Mouse (Mus musculus) embryo, embryonic 11 days (tissue): ENCODE measurements around the gene Sec24c.

Experiments
- DNase-seq: peaks from one replicate; pipeline ENCODE4 v3.0.0-alpha.2; 2015

Sec24c gene

DNA sequence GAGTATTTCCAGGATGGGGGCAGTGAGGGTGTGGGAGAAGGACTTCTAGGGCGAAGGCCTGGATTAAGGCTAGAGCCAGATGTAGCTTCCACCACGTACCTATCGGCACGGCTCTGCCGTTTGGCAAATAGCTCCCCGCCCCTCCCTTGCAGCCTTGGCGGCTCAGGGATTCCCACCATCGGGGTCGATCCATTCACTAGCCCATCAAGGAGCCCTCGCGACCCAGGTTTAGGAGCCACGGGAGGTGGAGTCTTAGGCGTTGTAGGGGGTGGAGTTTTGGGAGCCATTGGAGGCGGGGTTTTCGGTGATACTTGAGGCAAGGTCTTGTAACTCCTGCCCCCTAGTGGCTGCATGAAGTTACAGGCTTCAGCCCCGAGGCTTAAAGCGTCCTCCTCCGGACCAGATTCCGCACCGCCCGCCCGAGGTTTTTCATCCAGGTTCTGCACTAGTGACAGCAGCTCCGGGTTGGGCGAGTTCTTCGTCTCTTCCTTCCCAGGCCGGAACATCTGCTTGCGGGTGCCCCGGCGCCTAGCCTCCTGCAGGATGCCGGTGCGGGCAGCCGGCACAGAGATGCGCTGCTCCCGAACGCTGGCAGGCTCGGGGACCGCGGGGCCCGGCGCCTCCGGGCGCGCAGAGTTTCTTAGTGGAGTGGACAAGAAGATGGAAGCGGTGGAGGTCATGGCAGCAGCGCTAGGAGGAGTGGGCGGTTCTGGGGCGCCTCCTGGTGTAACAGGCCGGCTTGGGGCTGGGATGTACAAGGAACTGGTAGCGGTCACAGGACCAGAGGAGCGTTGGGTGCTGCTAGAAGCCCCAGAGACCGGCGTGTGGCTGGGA is 13.1 kb upstream of the Sec24c start:
- DNase-seq, result peak; percentile 99

DNA sequence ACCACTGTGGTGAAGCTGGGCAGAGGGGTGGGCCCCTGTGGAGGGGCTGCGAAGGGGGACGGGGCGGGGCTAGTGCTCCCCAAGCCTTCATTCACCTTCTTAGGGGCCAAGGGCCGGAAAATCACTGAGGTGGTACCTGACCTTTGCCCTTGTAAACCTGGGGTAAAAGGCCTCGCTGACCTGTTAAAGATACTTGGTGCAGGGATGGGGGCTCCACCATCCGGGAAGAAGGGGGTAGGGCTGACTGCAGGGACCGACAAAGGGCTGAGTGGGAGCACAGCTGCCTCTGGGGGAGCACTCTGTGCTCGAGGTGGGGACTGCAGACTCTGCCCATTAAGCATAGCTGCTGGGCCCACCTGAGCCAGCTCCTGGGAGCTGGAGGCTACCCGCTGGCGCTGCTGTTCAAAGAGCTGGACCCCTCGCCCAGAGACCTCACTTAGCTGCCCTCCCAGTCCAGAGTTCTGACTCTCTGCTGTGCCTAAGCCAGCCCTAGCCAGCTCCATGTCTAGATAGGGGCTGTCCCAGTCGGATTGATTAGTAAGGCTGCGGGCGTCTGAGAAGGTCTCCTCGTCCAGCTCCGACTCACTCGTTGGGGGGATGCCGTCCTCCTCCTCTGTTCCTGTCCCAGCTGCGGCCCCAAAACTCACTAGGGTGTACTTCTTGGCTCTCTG is 12.3 kb upstream of the Sec24c start:
- DNase-seq, result peak; percentile 47

DNA sequence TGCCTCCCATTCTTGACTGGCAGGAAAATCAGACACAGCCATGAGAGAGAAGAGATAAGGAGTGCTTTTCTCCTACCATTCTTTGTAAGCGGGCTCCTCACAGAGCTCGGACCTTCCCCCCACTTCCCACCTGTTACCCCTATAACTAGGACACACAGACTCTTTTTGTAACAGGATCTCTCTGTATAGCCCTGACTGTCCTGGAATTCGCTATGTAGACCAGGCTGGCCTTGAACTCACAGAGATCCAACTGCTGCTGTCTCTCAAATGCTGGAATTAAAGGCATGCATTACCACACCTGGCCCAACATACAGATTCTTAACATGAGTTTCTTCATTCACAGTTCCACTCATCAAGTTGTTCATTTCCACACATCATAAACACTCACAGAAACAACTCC is 11.4 kb upstream of the Sec24c start:
- DNase-seq, result no peak

GRCm38 (mm10) chr14:20663601-20664000 is 10.5 kb upstream of the Sec24c start:
- no peak for DNase-seq

GRCm38 (mm10) chr14:20664436-20664835 is 9.7 kb upstream of the Sec24c start:
- DNase-seq, result no peak

DNA sequence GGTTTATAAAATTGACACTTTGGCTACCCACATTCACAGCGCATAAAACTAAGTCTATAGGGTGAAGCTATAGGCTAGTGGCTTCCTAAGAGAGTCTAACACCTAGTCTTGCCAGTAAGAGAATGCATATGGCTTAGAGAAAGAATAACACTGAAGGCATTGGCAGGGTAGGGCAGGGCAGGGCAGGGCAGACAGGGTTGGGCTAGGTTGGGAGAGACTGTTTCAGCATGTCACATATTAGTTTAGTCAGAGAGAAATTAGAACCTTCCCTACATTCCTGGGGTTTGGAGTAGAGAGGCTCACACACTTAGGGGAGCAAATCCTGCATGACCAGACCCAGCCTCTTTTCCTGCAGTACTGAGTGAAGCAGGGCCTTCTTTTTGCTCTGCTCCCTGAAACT is 6.6 kb upstream of the Sec24c start:
- DNase-seq, result no peak

DNA sequence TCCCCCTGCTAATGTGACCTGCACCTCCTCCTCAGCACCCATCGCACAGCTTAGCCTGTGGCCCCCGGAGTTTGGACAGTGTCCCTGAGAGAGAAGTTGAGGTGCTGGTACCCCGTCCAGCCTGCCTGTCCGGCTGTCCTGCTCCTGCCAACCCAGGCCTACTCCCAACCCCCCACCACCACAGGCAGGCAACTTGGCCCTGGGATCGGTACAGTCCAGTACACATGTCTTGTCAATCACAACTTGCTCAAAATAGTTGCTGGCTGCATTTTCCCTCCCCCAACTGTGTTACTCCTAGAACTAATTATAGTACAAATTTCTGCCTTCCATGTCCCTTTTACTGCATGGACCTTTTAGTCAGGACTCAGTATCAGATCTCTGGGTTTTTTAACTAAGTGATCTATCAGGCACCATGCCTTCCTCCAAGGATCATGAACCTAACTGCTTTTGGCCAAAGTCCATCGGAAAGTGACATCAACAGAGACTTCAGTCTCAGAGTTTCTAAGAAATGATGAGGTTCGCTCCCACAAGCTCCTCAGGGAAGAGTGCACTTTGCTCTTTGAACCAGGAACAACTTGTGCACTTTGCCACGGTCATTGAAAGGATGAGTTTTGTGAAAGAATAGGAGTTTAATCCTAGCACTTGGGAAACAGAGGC is 5.8 kb upstream of the Sec24c start, which contains the start of gene Synpo2l:
Gene Synpo2l (minus strand): TSS at position 201 of the 657 bp plus-strand sequence.
- DNase-seq, result no peak

- DNase-seq, result no peak
These were observed 1.1 kb upstream of the Sec24c start for GRCm38 (mm10) chr14:20672990-20673389.

DNA sequence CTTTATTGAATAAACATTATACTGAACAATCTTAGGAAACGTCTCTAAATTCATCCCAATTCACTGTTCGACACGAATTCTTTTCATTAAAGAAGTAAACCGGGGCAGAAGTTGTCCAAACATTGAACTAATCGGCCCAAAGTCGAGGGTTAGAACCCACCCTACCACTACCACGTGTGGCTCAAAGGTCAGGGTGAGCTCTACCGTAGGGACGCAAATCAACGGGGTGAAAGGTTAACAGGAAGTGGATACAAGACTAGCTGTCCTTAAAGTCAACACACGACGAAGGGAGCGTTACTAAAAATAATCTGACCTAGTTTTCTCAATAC is 409 bp upstream of the Sec24c start:
- no peak for DNase-seq

DNA sequence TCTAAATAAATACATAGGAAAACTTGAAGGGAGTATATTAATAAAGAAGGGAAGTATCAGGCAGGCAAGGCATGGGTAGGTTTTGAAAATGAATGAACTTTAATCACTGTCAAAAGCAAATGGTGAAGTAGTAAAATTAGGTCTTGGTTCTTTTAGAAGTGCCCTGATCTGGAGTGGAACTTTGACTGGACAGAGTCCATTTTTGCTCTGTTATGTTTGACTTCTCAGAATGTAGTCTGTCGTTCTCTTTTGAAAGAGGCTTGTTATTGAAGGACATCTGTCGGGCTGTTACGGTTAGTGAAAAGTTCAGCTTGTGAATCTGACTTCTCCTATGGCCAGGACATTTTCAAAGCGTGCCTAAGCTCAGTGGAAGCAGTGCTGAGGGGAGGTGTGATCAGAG is 3.8 kb downstream of the Sec24c start:
- DNase-seq, result no peak

DNA sequence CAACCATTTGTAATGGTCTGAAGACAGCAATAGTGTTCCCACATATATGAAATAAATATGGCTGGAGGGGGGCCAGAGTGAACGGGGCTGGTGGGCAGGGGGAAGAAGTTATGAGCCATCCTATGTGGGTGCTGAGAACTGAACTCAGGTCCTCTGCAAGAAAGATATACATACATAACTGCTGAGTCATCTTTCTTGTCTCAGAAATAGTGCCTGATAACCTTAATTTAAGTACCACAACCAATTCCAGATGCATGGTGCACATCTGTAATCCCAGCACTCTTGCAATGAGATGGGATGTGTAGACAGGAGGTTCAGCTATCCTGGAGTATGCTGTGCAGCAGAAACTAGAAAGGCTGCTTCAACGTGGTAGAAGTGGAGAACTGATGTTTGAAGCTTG is 7.6 kb downstream of the Sec24c start:
- no peak for DNase-seq

DNA sequence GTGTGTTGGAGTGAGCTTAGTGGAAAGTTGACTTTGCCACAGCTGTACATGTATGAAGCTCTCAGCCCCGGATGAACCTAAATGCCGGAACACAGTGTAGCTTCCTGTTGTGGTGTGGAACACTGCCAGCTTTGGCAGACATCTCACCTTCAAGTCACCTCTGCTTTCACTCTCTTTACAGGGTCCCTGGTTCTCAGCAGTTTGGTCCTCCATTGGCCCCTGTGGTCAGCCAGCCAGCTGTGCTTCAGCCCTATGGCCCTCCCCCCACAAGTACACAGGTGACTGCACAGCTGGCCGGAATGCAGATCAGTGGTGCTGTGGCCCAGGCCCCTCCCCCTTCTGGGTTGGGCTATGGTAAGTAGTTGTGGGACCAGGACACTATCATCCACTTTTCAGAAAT is 8.4 kb downstream of the Sec24c start:
- DNase-seq, result no peak

DNA sequence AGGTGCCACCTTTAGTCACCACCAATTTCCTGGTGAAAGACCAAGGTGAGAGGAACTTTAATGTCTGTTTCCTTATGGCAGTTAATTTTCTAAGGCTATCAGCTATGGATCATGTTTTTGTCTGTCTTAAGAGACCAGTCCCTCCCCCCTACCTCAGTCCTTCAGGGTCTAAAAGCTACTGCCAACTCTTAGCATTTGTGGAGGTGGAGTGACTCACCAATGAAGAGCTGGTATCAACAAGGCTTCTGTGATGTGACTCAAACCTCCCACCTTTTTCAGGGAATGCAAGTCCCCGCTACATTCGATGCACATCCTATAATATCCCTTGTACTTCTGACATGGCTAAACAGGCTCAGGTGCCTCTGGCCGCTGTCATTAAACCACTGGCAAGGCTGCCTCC is 12.5 kb downstream of the Sec24c start:
- DNase-seq, result no peak

DNA sequence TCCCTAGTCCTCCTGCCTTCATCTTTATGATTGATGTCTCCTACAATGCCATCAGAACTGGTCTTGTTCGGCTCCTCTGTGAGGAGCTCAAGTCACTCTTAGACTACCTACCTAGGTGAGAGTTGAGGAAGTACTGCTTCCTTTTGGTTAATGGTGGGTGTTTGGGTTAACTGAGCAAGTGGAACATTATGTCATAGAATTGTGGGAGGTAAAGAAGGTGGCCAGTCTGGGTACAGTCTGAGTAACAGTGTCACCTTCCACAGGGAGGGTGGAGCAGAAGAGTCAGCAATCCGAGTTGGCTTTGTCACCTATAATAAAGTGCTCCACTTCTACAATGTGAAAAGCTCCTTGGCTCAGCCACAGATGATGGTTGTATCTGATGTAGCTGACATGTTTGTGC is 14.9 kb downstream of the Sec24c start:
- no peak for DNase-seq

- no peak for DNase-seq
These were observed 17.7 kb downstream of the Sec24c start for GRCm38 (mm10) chr14:20691772-20692171.

- no peak for DNase-seq
These were observed 19.5 kb downstream of the Sec24c start for GRCm38 (mm10) chr14:20693589-20694101.

- DNase-seq, result no peak
These were observed 20.2 kb downstream of the Sec24c start for GRCm38 (mm10) chr14:20694185-20694883.

DNA sequence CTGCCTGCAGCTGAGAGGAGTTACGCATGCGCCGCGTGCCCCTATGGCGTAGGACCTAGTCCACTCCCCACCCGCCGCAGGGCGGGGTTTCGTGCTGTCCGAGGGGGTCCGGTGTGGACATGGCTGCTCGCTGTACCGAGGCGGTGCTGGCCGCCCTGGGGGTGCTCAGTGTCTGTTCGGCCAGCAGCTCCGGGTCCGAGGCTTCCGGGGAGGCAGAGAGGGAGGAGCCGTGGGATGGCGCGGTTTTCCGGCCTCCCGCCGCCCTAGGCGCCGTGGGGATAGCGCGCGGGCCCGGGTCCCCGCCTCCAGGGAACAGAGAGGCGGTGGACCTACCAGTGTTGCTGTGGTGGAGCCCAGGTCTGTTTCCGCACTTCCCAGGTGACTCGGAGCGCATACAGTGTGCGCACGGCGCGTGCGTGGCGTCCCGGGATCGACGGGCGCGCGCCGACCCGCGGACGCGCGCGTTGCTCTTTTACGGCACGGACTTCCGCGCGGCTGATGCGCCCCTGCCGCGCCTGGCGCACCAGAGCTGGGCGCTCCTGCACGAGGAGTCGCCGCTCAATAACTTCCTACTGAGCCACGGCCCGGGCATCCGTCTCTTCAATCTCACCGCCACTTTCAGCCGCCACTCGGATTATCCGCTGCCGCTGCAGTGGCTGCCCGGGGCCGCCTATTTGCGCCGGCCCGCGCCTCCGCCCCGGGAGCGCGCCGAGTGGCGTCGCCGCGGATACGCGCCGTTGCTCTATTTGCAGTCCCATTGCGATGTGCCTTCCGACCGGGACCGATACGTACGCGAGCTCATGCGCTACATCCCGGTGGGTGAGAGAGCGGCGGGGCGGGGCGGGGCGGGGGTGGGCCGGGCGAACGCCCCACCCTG is 21.0 kb downstream of the Sec24c start, which contains the start of gene Fut11:
Gene Fut11 (plus strand): TSS at position 85 of the 877 bp plus-strand sequence.
- DNase-seq, result peak; percentile 96

- DNase-seq, result no peak
These were observed 21.8 kb downstream of the Sec24c start for GRCm38 (mm10) chr14:20695761-20696520.

- DNase-seq, result peak; percentile 70
These were observed 22.9 kb downstream of the Sec24c start for GRCm38 (mm10) chr14:20696986-20697385.

DNA sequence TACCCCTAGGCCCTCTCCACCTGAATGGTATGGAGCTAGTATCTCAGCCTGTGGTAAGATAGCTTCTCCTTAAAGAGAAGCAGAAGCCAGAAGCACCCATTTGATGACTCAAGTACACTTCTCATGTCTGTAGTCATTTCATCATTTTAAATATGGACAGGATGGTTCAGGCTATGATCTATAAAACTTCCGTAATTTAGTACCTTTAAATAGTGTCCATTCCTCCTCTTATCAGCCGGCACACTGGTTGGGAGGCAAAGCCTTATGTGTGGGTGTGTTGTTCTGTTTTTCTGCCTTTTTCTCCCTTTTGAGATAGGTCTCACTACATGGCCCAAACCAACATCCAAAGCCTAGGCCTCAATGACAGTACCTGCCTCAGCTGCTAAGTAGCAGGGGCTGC is 24.4 kb downstream of the Sec24c start:
- no peak for DNase-seq
